In genomic region chr10:130416352-130416751, GRCm38 (mm10) we compare ENCODE assay signal across 15 mouse cellular contexts. TPM values are rescaled to one million over a fixed set of nuclear protein-coding genes. Genes with fewer than 3 reads are reported as not detected.
DNase-seq lines count a peak whose midpoint lies in the region; ATAC-seq lines count a peak whose summit lies in the region.
"Had no signal": no experiment of that assay in that cellular context is flagged by ENCODE, and none has a peak within 500 bp of the region (broad histone marks: within the 10 kb centered on the region; RNA-seq: fewer than 3 reads in every experiment).

No protein-coding gene starts in this region.

- ATAC-seq in granulocyte monocyte progenitor cell, adult 5-6 weeks (replicated peaks; ENCODE audit: poor library complexity, severe bottlenecking) = peak; percentile 80
- ATAC-seq in megakaryocyte, adult 5-6 weeks (ENCODE audit: poor library complexity, severe bottlenecking) = 0 out of 2 replicates have a peak, but pooled peaks have one; percentile 11
- peak; percentile 78 for ATAC-seq in megakaryocyte progenitor cell, adult 5-6 weeks (replicated peaks; ENCODE audit: poor library complexity)

- DNase-seq in 416B (ENCODE audit: low read depth) = peak; percentile 7

RNA-seq across cellular contexts. Expression of gene Vmn2r85, which starts 13.2 kb away (rescaled TPM):
- not detected in 2 replicates for total RNA-seq in granulocyte monocyte progenitor cell, adult 5-6 weeks (2014; fragmentation: Nextera tagmentation)
- not detected in 2 replicates for total RNA-seq in granulocyte monocyte progenitor cell, adult 5-6 weeks (2017)
- total RNA-seq in megakaryocyte, adult 5-6 weeks (2015) = not detected in 2 replicates
- total RNA-seq in megakaryocyte, adult 5-6 weeks (2017) = not detected in 2 replicates
- total RNA-seq in megakaryocyte progenitor cell, adult 5-6 weeks (2015) = not detected in 2 replicates
- not detected in 2 replicates for total RNA-seq in megakaryocyte progenitor cell, adult 5-6 weeks (2017)
- total RNA-seq: adrenal gland, adult 18-20 months; adrenal gland, adult 2 months; adrenal gland, adult 8-10 months; adrenal gland, postnatal 10 days; adrenal gland, postnatal 14 days; adrenal gland, postnatal 25 days; adrenal gland, postnatal 36 days; adrenal gland, postnatal 4 days; CH12.LX; ES-E14; MEL had no signal

RNA-seq across cellular contexts. Expression of gene Vmn2r84, which starts 22.2 kb away (rescaled TPM):
- total RNA-seq in granulocyte monocyte progenitor cell, adult 5-6 weeks (2014; fragmentation: Nextera tagmentation) = not detected in 2 replicates
- not detected in 2 replicates for total RNA-seq in granulocyte monocyte progenitor cell, adult 5-6 weeks (2017)
- total RNA-seq in megakaryocyte, adult 5-6 weeks (2015) = not detected in 2 replicates
- not detected in 2 replicates for total RNA-seq in megakaryocyte, adult 5-6 weeks (2017)
- not detected in 2 replicates for total RNA-seq in megakaryocyte progenitor cell, adult 5-6 weeks (2015)
- total RNA-seq in megakaryocyte progenitor cell, adult 5-6 weeks (2017) = not detected in 2 replicates
- total RNA-seq: adrenal gland, adult 18-20 months; adrenal gland, adult 2 months; adrenal gland, adult 8-10 months; adrenal gland, postnatal 10 days; adrenal gland, postnatal 14 days; adrenal gland, postnatal 25 days; adrenal gland, postnatal 36 days; adrenal gland, postnatal 4 days; CH12.LX; MEL had no signal

RNA-seq across cellular contexts. Expression of gene Vmn2r86, which starts 39.5 kb away (rescaled TPM):
- not detected in 2 replicates for total RNA-seq in granulocyte monocyte progenitor cell, adult 5-6 weeks (2014; fragmentation: Nextera tagmentation)
- total RNA-seq in granulocyte monocyte progenitor cell, adult 5-6 weeks (2017) = not detected in 2 replicates
- not detected in 2 replicates for total RNA-seq in megakaryocyte, adult 5-6 weeks (2015)
- total RNA-seq in megakaryocyte, adult 5-6 weeks (2017) = not detected in 2 replicates
- total RNA-seq in megakaryocyte progenitor cell, adult 5-6 weeks (2015) = not detected in 2 replicates
- not detected in 2 replicates for total RNA-seq in megakaryocyte progenitor cell, adult 5-6 weeks (2017)
- total RNA-seq: adrenal gland, adult 18-20 months; adrenal gland, adult 2 months; adrenal gland, postnatal 10 days; adrenal gland, postnatal 14 days; adrenal gland, postnatal 25 days; adrenal gland, postnatal 36 days; adrenal gland, postnatal 4 days; CH12.LX; ES-E14; MEL had no signal

Comparison
In these comparisons a context has a peak if more than half of its experiments do, and no peak if none do; other contexts are left out.
1. Peak in every context shown above with its lines: DNase-seq and ATAC-seq.
2. ATAC-seq: peak in every context shown above with its lines; median percentile 80 in granulocyte monocyte progenitor cell, adult 5-6 weeks; 78 in megakaryocyte progenitor cell, adult 5-6 weeks; 11 in megakaryocyte, adult 5-6 weeks.